ENCODE assay signal across 8 mouse cellular contexts in genomic region chr5:30768598-30768997, GRCm38 (mm10). TPM values are rescaled to one million over a fixed set of nuclear protein-coding genes. Genes with fewer than 3 reads are reported as not detected.
DNase-seq lines count a peak whose midpoint lies in the region; ATAC-seq lines count a peak whose summit lies in the region.

No protein-coding gene starts in this region.

- H3K4me1 ChIP-seq in forebrain, embryonic 11.5 days (replicated peaks; ENCODE audit: control insufficient read depth, insufficient read depth, low read length): peaks cover 8% of the 10 kb centered on the region
- peaks cover 39% of the 10 kb centered on the region for H3K4me1 ChIP-seq in forebrain, embryonic 10.5 days
- H3K4me1 ChIP-seq in neural tube, embryonic 15.5 days: peaks cover 56% of the 10 kb centered on the region

- DNase-seq in forebrain, embryonic 11.5 days (ENCODE audit: low spot score): no peak
- no peak for DNase-seq in forebrain, embryonic 10.5 days (ENCODE audit: extremely low spot score, low spot score)
- peak; percentile 51 for DNase-seq in embryo, embryonic 11 days
- peak; percentile 42 to 44 for DNase-seq in heart, postnatal 36 days
- peak; percentile 65 to 77 for DNase-seq in kidney, postnatal 4 days
- no peak for DNase-seq in right cerebral cortex, adult 18-20 months
- no peak for DNase-seq in thymus, postnatal 36 days

- H3K36me3 ChIP-seq in forebrain, embryonic 11.5 days (ENCODE audit: control insufficient read depth, insufficient read depth, low read length): no peaks in the 10 kb centered on the region
- peaks cover 55% of the 10 kb centered on the region for H3K36me3 ChIP-seq in forebrain, embryonic 10.5 days (replicated peaks)
- H3K36me3 ChIP-seq in neural tube, embryonic 15.5 days: peaks cover 8% of the 10 kb centered on the region; the same call in 1 of the 2 replicates

- 0 out of 2 replicates have a peak, but pooled peaks have one; percentile 33 for ATAC-seq in forebrain, embryonic 11.5 days (replicated peaks; ENCODE audit: low FRiP score)
- peak; percentile 48 for ATAC-seq in neural tube, embryonic 15.5 days (ENCODE audit: low FRiP score)

- H3K4me3 ChIP-seq in forebrain, embryonic 11.5 days (ENCODE audit: low read depth, low read length): no peak overlapping the region
- H3K4me3 ChIP-seq in forebrain, embryonic 10.5 days: no peak overlapping the region
- H3K4me3 ChIP-seq in neural tube, embryonic 15.5 days (replicated peaks): no peak overlapping the region

- H3K27me3 ChIP-seq in forebrain, embryonic 11.5 days (ENCODE audit: control insufficient read depth, insufficient read depth, low read length): no peaks in the 10 kb centered on the region
- peaks cover 2% of the 10 kb centered on the region for H3K27me3 ChIP-seq in forebrain, embryonic 10.5 days (ENCODE audit: poor library complexity, severe bottlenecking)
- H3K27me3 ChIP-seq in neural tube, embryonic 15.5 days (replicated peaks): no peaks in the 10 kb centered on the region

- no peak overlapping the region for H3K9ac ChIP-seq in forebrain, embryonic 11.5 days (ENCODE audit: low read length)
- no peak overlapping the region for H3K9ac ChIP-seq in neural tube, embryonic 15.5 days (replicated peaks)

- WGBS in forebrain, embryonic 11.5 days: 53% methylated on average over 9 of the region's 9 CpGs
- 50% methylated on average over 9 of the region's 9 CpGs for WGBS in forebrain, embryonic 10.5 days
- 18% methylated on average over 9 of the region's 9 CpGs for WGBS in neural tube, embryonic 15.5 days

- H3K27ac ChIP-seq in forebrain, embryonic 11.5 days (ENCODE audit: low read depth, low read length): no peak overlapping the region
- no peak overlapping the region for H3K27ac ChIP-seq in forebrain, embryonic 10.5 days
- H3K27ac ChIP-seq in neural tube, embryonic 15.5 days (replicated peaks): peak overlapping the region; percentile 20; the same call in 1 of the 2 replicates

- no peak overlapping the region for H3K4me2 ChIP-seq in forebrain, embryonic 11.5 days (ENCODE audit: low read depth, low read length, severe bottlenecking)
- 0 out of 2 replicates have a peak overlapping the region, but pooled peaks have one; percentile 3 for H3K4me2 ChIP-seq in neural tube, embryonic 15.5 days

- intact Hi-C loops in heart, postnatal 36 days (cut with DNase I): no loop called here

- H3K9me3 ChIP-seq in forebrain, embryonic 11.5 days (ENCODE audit: control insufficient read depth, low read length): no peaks in the 10 kb centered on the region
- H3K9me3 ChIP-seq in forebrain, embryonic 10.5 days: no peaks in the 10 kb centered on the region
- no peaks in the 10 kb centered on the region for H3K9me3 ChIP-seq in neural tube, embryonic 15.5 days (replicated peaks)

RNA-seq across cellular contexts. Expression of gene Mapre3, which starts 45.8 kb away (rescaled TPM):
- polyA plus RNA-seq in forebrain, embryonic 11.5 days (2014; fragmentation: Nextera tagmentation; extraction: Ambion mirVana): 37.5 and 39.7 TPM in 2 replicates
- 15.6 and 16.5 TPM in 2 replicates for polyA plus RNA-seq in forebrain, embryonic 10.5 days (2016; fragmentation: Nextera tagmentation; extraction: Ambion mirVana)
- 10 to 100 TPM; 34.0 to 39.6 TPM for total RNA-seq in heart, postnatal 36 days (2021)
- 135 and 164 TPM in 2 replicates for polyA plus RNA-seq in neural tube, embryonic 15.5 days (2015; fragmentation: Nextera tagmentation; extraction: Ambion mirVana)

RNA-seq across cellular contexts. Expression of gene Dpysl5, which starts 57.2 kb away (rescaled TPM):
- 91.8 and 97.0 TPM in 2 replicates for polyA plus RNA-seq in forebrain, embryonic 11.5 days (2014; fragmentation: Nextera tagmentation; extraction: Ambion mirVana)
- polyA plus RNA-seq in forebrain, embryonic 10.5 days (2016; fragmentation: Nextera tagmentation; extraction: Ambion mirVana): 61.5 and 64.0 TPM in 2 replicates
- total RNA-seq in heart, postnatal 36 days (2021): under 1 TPM; 0.69 to 0.79 TPM
- 152 and 175 TPM in 2 replicates for polyA plus RNA-seq in neural tube, embryonic 15.5 days (2015; fragmentation: Nextera tagmentation; extraction: Ambion mirVana)

Comparison
In these comparisons a context has a peak if more than half of its experiments do, and no peak if none do; other contexts are left out.
1. DNase-seq: peak in embryo, embryonic 11 days (single experiment), heart, postnatal 36 days (2 of 2) and kidney, postnatal 4 days (2 of 2); none in forebrain, embryonic 11.5 days (single experiment), forebrain, embryonic 10.5 days (single experiment), right cerebral cortex, adult 18-20 months (single experiment) and thymus, postnatal 36 days (0 of 2).